Mouse (Mus musculus): Measurements from ENCODE around the gene Ppp1r21. TPM values are rescaled to one million over a fixed set of nuclear protein-coding genes. Genes with fewer than 3 reads are reported as not detected.

Gene Ppp1r21
- total RNA-seq, 2 experiments from 2014 or later: 4.9 to 5.1 TPM

DNA sequence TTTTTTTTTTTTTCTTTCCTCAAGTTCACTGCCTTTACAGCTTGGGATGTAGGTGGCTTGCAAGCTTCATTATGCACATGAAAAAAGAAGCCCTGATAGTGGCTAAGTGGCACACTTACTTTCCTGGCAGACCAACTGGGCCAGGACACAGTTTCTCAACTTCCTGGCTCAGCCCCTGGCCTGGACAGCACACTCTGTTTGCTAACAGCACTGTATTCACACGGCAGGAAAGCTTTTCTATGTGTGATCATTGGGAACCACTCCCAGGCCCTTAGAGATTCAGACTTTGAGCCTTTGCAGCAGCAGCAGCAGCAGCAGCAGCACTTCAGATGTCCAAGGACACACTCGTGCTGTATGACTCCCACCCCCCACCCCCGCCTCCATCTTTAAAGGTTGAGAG, 84.3 kb downstream of the Ppp1r21 start:
- DNase-seq: no peak

DNA sequence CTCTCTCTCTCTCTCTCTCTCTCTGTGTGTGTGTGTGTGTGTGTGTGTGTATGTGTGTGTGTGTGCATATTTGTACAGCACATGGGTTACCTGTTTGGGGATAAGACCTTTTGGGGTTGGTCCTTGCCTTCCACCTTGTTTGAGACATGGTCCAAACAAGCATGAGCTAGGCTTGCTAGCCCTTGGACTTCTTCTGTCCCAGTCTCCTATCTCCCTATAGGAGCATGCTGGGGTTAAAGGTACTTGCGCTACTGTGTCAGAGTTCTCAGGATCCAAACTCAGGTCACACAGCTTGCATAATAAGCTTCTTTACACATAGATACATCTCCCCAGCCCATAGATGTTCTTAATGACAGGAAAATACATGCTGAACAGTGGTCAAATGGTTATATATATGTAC, 84.8 kb downstream of the Ppp1r21 start:
- DNase-seq: no peak

DNA sequence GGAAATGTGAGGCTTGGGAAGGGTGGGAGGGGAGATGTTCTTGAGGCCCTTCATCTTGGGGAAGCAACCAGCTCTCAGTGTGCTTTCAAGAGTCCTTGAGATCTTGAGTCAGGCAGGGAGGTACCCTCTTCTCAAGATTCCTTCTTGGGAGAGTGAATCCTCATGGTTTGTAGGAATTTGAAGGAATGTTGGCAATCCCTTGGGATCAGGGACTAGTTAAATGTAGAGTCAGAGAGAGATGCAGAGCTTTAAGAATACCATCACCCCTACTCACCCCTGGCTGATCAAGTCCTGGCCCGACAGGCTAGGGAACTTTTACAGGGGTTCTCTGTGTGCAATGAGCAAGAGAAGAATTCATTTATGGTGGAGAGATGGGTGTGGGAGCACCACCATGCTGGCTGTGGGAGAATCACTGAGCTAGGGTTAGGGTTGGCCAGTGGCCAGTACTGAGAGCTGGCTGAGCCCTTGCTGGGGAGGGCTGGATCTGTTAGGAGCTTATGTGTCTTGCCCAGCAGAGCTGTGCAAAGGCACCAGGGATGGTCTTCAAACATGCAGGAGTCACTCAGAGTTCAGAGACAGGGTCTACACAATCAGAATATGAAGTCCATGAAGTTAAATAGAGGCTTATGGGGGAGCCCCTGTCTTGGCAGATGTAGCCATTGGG, 85.7 kb downstream of the Ppp1r21 start:
- DNase-seq: no peak

GRCm38 (mm10) chr17:88620935-88621334, 91.0 kb downstream of the Ppp1r21 start:
- no peak for DNase-seq

DNA sequence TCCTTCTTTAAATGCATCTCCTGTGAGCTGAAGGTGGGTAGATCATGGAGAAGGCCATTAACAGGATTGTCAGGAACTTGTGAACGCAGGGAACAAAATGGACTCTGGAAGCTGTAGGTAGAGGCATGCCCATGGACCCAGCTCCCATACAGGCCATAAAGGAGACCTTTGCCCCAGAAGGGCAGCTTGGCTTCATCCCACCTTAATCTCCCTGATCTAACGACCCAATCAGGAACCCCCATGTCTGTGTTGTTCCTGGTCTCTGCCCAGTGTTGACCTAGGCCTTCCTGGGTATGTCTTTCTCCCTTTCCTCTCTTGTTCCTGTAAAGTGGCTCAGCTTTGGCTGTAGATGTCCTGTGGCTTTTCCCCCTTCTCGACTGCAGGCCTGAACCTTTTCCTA, 91.5 kb downstream of the Ppp1r21 start:
- no peak for DNase-seq

DNA sequence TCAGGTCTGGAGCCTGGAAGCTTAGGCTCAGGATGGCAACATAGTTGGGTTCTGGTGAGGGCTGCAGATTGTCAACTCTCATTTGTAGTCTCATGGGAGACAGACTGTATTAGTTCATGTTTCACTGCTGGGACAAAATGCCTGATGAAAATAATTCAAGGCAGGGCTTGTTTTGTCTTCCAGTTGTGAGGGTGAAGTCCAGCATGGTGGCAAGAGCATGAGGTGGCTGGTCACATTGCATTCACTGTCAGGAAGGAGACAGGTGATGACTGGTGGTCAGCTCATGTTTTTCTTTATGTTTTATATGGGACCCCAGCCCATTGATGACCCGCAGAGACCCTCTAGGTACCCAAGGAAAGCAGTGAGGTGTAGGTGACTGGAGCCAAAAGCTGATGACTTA, 92.8 kb downstream of the Ppp1r21 start:
- DNase-seq: no peak

DNA sequence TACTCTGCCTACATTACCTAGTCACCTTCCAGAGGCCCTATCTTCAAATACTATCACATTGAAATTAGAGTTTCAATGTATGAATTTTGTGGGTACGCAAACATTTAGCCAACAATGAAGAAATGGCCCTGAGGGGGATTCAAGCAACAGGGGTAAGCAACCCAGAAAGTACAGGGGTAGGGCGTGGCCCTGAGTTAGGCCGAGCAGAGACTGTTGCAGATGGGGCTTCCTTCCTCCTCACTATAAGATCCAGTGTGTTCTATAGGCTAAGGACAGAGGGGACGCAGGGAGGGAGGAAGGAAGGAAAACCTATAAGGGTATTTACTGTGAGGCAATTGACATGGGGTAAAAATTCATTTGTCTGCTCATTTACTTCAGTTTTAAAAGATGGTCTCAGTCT, 94.5 kb downstream of the Ppp1r21 start:
- no peak for DNase-seq

DNA sequence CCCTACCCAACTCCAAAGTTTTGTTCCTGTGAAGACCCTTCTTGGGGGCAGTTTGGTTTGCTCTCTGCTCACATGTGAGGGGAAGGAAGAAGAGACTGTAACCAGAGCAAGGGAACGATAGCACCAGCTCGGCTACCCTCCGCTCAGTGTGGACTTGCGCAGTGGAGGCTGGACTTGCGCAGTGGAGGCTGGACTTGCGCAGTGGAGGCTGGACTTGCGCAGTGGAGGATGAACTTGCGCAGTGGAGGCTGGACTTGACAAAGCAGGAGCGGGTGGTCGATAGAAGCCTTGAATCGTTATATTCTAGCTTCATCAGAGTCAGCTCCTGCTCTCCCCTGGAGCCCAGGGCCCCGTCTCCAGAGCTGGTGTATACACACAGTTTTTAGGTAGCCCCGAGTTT, 95.4 kb downstream of the Ppp1r21 start:
- no peak for DNase-seq

DNA sequence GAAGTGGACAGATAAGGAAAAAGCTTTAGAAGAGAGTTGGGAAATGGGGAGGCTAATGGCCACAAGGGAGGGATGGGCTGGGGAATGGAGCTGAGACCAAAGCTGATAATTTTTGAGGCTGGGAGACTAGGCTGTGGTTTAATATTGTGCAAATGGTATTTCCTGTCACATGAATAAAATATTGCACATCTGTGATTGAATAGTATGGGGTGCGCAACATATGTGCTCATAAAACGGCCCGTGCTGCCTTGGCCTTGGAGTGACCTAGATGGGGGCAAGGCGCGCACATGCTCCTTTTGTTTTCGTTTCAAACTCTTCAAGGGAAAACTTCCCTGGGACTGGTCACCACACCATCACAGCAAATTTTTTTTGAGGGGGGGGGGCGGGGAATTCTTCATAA, 96.0 kb downstream of the Ppp1r21 start:
- no peak for DNase-seq

DNA sequence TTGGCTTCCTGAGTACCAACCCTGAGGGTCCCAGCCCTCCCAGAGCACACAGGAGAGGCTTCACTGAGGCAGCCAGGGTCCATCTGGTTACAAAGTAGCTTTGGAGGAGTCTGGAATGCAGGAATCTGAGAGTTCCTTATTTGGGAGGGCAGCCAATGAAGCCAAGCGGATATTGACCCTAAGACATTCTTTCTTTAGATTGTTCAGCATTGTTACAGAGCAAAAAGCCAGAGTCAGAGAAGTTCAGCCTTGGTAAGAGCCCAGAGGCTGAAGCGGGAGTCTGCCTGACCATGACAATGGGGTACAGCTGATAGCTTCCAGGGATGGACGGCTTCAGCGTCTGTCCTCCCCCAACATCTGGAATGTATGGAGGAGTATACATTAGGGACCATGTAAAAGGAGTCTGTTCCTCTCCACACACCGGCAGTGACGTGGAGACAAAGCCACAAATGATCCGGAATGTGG, 96.5 kb downstream of the Ppp1r21 start:
- DNase-seq: no peak

DNA sequence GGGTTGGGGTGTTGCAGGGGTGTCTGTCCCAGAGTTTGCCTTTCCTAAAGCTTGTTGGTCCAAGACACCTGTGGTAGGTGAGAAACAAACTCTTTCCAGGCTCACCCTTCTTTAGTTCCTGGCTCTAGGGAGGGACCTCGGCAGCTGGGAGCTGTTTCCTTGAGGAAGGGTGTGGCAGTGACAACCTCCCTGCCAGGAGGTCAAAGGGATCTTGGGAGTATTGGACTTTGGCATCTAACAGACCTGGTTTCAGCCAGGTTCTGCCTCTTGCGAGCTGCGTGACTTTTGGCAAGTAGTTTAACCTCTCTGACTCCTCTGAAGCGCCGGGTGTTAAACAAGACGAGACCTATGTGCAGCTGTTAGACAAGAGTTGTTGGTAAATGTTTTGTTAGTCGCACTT, 97.2 kb downstream of the Ppp1r21 start:
- no peak for DNase-seq

- DNase-seq: peak; percentile 83
Measured at GRCm38 (mm10) chr17:88628676-88629380, 98.9 kb downstream of the Ppp1r21 start.

GRCm38 (mm10) chr17:88629381-88629759, 99.5 kb downstream of the Ppp1r21 start:
- peak; percentile 49 for DNase-seq

DNA sequence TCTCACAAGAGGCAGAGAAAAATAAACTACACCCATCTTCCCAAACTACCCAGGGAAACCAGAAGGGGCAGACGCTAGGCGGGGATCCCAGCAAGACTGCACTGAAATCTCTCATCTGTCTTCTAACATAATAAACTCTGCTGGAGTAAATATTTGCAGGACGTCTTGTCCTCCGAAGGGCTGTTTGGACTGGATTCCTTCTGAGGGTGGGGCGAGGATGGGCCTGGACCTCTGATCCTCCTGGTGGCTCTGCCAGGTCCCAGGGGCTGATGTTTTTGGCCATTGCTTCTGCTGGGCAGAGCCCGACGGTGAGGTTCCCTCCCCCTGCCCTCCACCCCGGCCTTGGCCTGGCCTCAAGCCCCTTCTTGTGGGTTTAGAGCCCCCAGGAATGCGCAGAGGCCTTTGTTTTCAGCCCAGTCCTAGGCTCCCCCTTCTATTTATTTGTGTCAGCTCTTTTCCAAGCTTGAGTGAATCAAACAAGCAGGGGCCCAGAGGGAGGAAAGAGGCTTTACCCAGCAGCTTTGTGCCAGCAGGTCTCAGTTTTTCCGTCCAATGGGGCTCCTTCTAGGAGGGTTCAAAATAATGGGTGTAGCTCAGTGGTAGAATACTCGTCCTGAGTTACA, 100.1 kb downstream of the Ppp1r21 start:
- peak; percentile 76 for DNase-seq

GRCm38 (mm10) chr17:88630554-88630948, 100.6 kb downstream of the Ppp1r21 start:
- DNase-seq: no peak

GRCm38 (mm10) chr17:88632631-88633030, 102.7 kb downstream of the Ppp1r21 start:
- no peak for DNase-seq

DNA sequence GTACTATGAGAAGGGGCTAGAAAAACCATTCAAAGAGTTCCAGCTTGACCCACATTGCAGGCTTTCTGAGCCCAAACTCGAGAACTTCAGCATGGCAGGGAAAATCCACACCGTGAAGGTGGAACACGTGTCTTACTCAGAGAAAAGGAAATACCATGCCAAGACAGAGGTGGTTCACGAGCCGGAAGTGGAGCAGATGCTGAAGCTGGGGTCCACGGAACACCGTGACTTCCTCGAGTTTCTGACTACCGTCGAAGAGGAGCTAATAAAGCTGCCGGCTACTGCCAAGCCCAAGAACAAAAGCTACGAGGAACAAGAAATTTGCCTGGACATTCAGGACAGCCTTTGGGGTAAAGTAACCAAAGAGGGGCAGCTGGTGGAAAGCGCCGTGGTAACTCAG, 106.2 kb downstream of the Ppp1r21 start:
- no peak for DNase-seq

GRCm38 (mm10) chr17:88636587-88636986, 106.7 kb downstream of the Ppp1r21 start:
- no peak for DNase-seq

Other genes with a start within 250 kb of the Ppp1r21 start
- gene Foxn2, start 89.4 kb upstream of the Ppp1r21 start, total RNA-seq (2021): 10 to 100 TPM in 1 of 2 experiments, 1 to 10 TPM in 1; 9.3 to 10.9 TPM
- 10 to 100 TPM in 1 of 2 experiments, 1 to 10 TPM in 1; 8.2 to 10.8 TPM for gene Ston1, start 67.6 kb downstream of the Ppp1r21 start, total RNA-seq (2021)
- gene Gtf2a1l, start 138.5 kb downstream of the Ppp1r21 start, total RNA-seq (2021): not detected